Mouse (Mus musculus): Measurements from ENCODE around the gene Snx32.

GRCm38 (mm10) chr19:5456241-5456921, 54.0 kb downstream of the Snx32 start:
- no peak for TF ChIP-seq CTCF (IDR thresholded peaks at IDR 0.05; ENCODE audit: low read depth)
- no peak for TF ChIP-seq EP300 (IDR thresholded peaks at IDR 0.05; ENCODE audit: low read depth)
